Mouse (Mus musculus): ENCODE measurements at regions not wholly inside any gene's neighbourhood (a gene's known extent, or its start where the extent isn't known, plus 50 kb on each side); places are given as distances from the start of the nearest gene placed in this dataset.
"Not testable (repeated sequence)": the region's sequence is repeated elsewhere in the genome, so short reads cannot be mapped to it uniquely, and the experiment has no call there.

DNA sequence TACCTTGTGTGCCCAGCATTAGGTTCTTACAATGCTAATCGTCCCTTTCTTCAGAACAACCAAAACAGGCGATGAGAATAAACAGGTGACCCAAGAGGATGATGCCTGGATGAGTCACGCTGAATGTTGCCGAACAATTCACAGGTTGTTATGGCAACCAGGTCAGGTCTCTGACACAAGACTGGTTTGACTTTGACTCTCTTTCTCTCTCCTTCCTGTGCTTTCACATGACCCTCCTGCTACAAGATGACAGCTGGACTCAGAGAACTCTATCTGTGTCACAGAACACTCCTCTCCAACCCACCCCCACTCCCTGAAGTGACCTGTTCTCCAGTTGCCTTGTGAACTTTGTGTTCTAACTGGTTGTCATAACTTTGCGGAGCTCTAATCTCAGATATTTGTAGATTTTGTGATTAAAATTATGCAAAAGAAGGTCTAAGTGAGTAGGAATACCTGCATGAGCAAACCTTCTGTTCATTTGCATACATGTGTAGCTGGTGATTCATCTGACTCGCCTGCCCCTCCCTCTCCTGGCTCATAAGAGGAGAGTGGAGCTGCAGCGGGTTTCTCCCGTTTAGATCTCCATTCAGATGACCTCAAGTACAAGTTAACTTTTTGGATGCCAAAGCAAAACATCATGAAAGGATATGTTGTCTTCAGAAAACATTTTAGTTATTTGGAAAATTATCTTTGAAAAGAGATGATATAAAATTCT, 126.2 kb upstream of the Nrip1 start:
- H3K4me3 ChIP-seq (replicated peaks), result no peak overlapping the region
- no peaks in the 10 kb centered on the region for H3K36me3 ChIP-seq
- no peak for ATAC-seq (ENCODE audit: low FRiP score)
- no peak overlapping the region for H3K9ac ChIP-seq (replicated peaks)
- no peak overlapping the region for H3K4me2 ChIP-seq
- no peak overlapping the region for H3K27ac ChIP-seq (replicated peaks)
- no peaks in the 10 kb centered on the region for H3K27me3 ChIP-seq (replicated peaks)
- H3K4me1 ChIP-seq, result no peaks in the 10 kb centered on the region
- no peaks in the 10 kb centered on the region for H3K9me3 ChIP-seq (replicated peaks)
- 84% methylated on average over 8 of the region's 8 CpGs for WGBS

DNA sequence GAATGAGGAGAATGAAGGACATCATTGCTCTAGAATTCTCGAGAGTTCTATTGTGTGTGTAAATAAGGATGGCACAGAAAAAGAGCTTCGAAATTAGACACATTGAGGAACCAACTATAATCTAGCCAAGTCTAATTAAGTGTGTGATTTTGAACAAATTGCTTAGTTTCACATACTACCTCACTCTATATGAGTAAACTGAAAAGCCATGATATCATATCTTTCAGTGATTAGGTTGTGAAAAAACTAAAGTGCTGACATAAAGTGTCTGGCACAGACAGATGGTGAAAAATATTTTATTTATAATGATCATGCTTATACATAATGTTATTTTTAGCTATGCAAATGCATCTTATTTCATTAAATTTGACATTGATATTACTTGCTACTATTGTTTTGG, 124.6 kb upstream of the Nrip1 start:
- ATAC-seq (ENCODE audit: low FRiP score), result no peak
- Histone ChIP-seq H3K27ac (replicated peaks) (no peak overlapping the region), H3K4me1 (no peaks in the 10 kb centered on the region), H3K9ac (replicated peaks) (no peak overlapping the region), H3K27me3 (replicated peaks) (no peaks in the 10 kb centered on the region), H3K4me3 (replicated peaks) (no peak overlapping the region), H3K4me2 (no peak overlapping the region), H3K36me3 (no peaks in the 10 kb centered on the region), H3K9me3 (replicated peaks) (no peaks in the 10 kb centered on the region)
- WGBS, result 70% methylated on average over 2 of the region's 2 CpGs

DNA sequence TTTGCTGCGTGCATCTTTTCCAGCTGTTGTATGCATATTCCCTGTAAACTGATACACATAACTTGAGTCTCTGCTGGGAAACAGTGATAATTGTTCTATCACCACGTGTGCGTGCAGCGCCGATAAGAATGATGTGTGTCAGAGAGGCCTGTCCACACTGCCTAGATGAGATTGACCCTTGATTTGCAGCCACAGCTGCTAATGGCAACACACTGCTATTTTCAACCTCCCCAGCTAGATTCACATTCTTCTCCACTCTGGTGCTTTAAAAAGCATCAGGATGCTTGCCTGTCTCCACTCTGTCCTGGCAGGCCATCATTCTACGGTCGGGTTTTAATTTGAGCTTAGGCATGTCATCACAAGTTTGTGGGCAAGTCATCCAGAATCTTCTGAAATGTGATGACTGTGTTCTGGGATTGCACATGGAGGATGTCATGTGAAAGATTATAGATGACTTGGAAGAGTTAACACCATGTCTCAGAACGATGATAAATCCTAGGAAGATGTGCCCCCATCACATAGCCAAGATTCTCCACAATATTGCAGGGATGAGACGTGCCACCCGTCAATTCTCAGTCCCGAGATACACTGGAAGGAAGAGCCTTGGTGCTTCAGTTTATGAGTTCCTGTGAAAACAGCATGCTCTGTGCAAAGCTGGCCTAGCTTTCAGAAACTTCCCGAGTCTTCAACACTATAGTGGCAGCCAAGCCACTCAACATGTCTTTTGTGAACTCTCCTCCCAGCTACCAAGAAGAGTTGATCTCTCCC, 123.6 kb upstream of the Nrip1 start:
- no peak overlapping the region for H3K4me2 ChIP-seq

DNA sequence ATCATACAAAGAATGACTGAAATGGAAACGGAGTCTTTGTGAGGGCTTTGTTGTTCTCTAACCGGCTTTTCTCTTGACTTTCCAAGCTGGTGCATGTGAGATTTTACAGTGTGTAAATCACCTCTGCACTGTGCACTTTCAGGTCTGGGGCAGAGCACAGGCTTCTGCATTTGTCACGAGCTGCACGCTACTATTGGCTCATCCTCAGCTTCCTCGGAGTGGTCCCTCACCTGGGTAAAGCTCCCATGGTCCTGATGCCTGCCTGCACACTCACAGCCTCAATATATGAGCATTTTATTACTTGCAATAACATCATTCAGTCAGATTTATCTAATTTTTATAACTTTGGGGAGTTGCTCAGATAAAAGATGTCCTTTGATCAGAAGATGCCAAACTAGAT, 109.8 kb upstream of the Nrip1 start:
- no peak overlapping the region for H3K4me3 ChIP-seq (replicated peaks)
- ATAC-seq (ENCODE audit: low FRiP score), result no peak
- H3K4me2 ChIP-seq, result no peak overlapping the region
- 52% methylated on average over 5 of the region's 5 CpGs for WGBS
- H3K9me3 ChIP-seq (replicated peaks), result no peaks in the 10 kb centered on the region
- no peak overlapping the region for H3K9ac ChIP-seq (replicated peaks)
- no peaks in the 10 kb centered on the region for H3K27me3 ChIP-seq (replicated peaks)
- no peaks in the 10 kb centered on the region for H3K36me3 ChIP-seq
- no peak overlapping the region for H3K27ac ChIP-seq (replicated peaks)
- no peaks in the 10 kb centered on the region for H3K4me1 ChIP-seq

More for the DNA sequence above, 123.6 kb upstream of the Nrip1 start:
- Histone ChIP-seq H3K4me1 (no peaks in the 10 kb centered on the region), H3K27ac (replicated peaks) (no peak overlapping the region), H3K4me3 (replicated peaks) (no peak overlapping the region), H3K36me3 (no peaks in the 10 kb centered on the region), H3K9me3 (replicated peaks) (no peaks in the 10 kb centered on the region), H3K27me3 (replicated peaks) (no peaks in the 10 kb centered on the region), H3K9ac (replicated peaks) (no peak overlapping the region)
- WGBS, result 90% methylated on average over 12 of the region's 12 CpGs
- ATAC-seq (ENCODE audit: low FRiP score), result no peak

DNA sequence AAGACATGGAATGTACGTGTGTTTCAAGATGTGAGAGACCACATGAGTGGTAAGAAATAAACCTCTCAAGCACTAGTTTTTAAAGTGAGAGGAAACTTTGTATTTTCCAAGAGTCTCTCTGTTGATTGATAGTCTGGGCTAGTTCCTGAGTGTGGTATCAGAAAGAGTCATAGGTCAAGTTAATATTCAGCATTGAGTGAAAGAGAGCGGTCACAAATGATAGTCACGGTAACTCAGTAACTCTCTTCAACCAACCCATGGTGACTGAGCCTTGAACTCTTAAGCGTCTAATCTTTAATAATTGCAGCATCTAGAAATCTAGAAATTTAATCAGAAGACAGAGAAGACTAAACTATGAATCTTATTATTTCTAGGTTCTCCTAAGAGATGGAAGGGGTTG, 108.3 kb upstream of the Nrip1 start:
- ATAC-seq (ENCODE audit: low FRiP score), result no peak
- Histone ChIP-seq H3K4me2 (no peak overlapping the region), H3K36me3 (no peaks in the 10 kb centered on the region), H3K4me1 (no peaks in the 10 kb centered on the region), H3K27ac (replicated peaks) (no peak overlapping the region), H3K9ac (replicated peaks) (no peak overlapping the region), H3K4me3 (replicated peaks) (no peak overlapping the region), H3K9me3 (replicated peaks) (no peaks in the 10 kb centered on the region), H3K27me3 (replicated peaks) (no peaks in the 10 kb centered on the region)
- 96% methylated on average over 4 of the region's 4 CpGs for WGBS

DNA sequence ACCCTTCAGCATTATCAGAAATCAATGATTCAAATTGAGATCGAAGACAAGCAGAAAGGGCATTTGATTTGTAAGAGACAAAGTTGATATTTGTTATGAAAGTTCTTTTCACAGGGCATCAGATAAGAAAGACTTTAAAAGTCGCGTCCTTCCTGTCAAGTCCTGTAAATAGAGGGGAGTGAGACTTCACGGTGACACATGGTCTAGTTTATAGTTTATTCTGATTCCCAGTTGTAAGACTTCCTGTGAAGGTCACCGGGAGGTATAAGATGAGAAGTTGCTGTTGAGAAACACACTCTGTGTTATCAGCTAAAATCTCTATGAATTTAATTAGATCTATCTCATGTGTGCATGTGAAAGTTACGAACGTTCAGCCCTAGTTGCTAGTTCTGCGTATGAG, 103.8 kb upstream of the Nrip1 start:
- H3K4me3 ChIP-seq (replicated peaks), result no peak overlapping the region
- no peaks in the 10 kb centered on the region for H3K36me3 ChIP-seq
- no peaks in the 10 kb centered on the region for H3K27me3 ChIP-seq (replicated peaks)
- no peak overlapping the region for H3K27ac ChIP-seq (replicated peaks)
- H3K9me3 ChIP-seq (replicated peaks), result no peaks in the 10 kb centered on the region
- 88% methylated on average over 8 of the region's 8 CpGs for WGBS
- H3K4me2 ChIP-seq, result no peak overlapping the region
- H3K9ac ChIP-seq (replicated peaks), result no peak overlapping the region
- no peaks in the 10 kb centered on the region for H3K4me1 ChIP-seq
- ATAC-seq (ENCODE audit: low FRiP score), result no peak

DNA sequence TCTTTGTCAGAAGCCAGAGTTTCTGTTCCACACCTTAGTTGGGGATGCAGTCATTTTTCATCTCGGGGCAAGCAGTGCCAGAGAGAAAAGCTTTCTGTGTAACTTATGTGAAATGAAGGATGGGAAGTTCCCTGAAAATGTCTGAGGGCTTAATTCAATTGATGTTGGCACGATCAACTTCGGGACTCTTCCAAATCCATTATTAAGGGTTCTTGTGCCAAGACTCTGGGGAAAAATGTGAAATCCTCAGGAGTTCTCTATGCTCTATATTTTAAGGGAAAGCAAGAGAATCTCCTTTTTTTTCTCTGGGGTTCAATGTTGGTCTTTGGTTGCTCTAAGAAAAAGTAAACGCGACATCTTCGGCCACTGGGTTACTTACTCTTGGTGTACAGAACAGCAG, 100.9 kb upstream of the Nrip1 start:
- Histone ChIP-seq H3K4me3 (replicated peaks) (no peak overlapping the region), H3K4me1 (no peaks in the 10 kb centered on the region), H3K9ac (replicated peaks) (no peak overlapping the region), H3K27ac (replicated peaks) (no peak overlapping the region), H3K36me3 (no peaks in the 10 kb centered on the region), H3K4me2 (no peak overlapping the region), H3K27me3 (replicated peaks) (no peaks in the 10 kb centered on the region), H3K9me3 (replicated peaks) (no peaks in the 10 kb centered on the region)
- ATAC-seq (ENCODE audit: low FRiP score), result no peak
- 95% methylated on average over 6 of the region's 6 CpGs for WGBS

DNA sequence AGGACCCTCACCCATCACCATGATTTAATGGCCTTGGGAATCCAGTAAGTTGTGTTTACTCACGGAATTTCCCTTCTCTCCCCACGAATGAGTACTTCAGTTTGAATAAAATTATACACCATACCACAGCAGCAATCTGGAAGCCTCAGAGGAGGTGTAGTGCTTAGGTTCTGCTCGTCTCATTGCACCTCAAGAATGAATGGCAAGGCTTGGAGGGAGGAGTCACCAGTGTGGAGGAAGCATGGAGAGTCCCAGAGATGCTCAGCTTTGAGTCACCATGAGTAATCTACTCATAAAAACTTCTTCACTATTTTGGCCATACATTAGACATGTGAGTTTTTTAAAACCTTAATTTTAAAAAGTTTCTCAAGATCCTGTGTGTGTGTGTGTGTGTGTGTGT, 98.8 kb upstream of the Nrip1 start:
- H3K27me3 ChIP-seq (replicated peaks), result no peaks in the 10 kb centered on the region
- no peak overlapping the region for H3K27ac ChIP-seq (replicated peaks)
- H3K4me2 ChIP-seq, result no peak overlapping the region
- H3K4me3 ChIP-seq (replicated peaks), result no peak overlapping the region
- no peaks in the 10 kb centered on the region for H3K9me3 ChIP-seq (replicated peaks)
- no peaks in the 10 kb centered on the region for H3K4me1 ChIP-seq
- no peak for ATAC-seq (ENCODE audit: low FRiP score)
- WGBS, result 81% methylated on average over 3 of the region's 3 CpGs
- no peak overlapping the region for H3K9ac ChIP-seq (replicated peaks)
- H3K36me3 ChIP-seq, result no peaks in the 10 kb centered on the region

DNA sequence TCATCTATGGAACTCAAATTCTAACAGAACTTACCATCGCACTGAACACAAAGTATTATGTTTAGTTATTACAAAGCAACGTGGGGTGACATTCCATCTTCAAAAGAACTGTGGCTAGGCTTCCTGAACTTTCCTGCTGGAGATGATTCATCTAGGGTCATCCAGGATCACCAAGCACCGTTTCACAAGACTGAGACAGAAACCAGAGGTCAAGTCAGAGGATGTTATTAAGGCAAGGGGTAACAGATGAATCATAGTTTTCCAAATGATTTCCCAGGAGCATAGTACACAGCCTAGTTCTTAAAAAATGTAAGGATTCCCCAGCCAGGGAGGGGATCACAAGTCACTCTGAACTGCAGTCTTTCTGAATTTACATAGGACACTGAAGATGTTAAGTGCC, 97.5 kb upstream of the Nrip1 start:
- ATAC-seq (ENCODE audit: low FRiP score), result no peak
- H3K4me3 ChIP-seq (replicated peaks), result no peak overlapping the region
- no peak overlapping the region for H3K9ac ChIP-seq (replicated peaks)
- no peak overlapping the region for H3K4me2 ChIP-seq
- no peaks in the 10 kb centered on the region for H3K4me1 ChIP-seq
- no peaks in the 10 kb centered on the region for H3K36me3 ChIP-seq
- H3K9me3 ChIP-seq (replicated peaks), result no peaks in the 10 kb centered on the region
- 76% methylated on average over 3 of the region's 3 CpGs for WGBS
- no peak overlapping the region for H3K27ac ChIP-seq (replicated peaks)
- no peaks in the 10 kb centered on the region for H3K27me3 ChIP-seq (replicated peaks)

DNA sequence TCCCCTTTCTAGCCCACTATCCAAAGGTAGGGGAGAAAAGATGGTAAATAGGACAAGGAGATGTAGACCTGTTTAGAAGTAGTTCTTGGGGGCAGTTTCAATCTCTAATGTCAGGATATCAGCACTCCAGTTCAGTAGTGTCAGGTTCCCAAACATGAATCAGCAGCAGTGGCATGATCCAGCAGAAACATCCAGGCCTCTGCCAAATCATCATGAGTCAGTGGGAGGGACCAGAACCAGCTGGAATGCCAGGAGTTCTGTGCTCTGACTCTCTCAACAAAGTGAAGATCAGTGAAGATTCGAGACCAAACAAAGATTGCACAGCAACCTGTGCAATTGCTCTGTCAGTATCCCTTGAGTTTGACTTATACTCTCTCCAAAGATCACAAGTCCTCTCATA, 85.9 kb upstream of the Nrip1 start:
- Histone ChIP-seq H3K4me3 (replicated peaks) (no peak overlapping the region), H3K4me2 (no peak overlapping the region), H3K36me3 (no peaks in the 10 kb centered on the region)

DNA sequence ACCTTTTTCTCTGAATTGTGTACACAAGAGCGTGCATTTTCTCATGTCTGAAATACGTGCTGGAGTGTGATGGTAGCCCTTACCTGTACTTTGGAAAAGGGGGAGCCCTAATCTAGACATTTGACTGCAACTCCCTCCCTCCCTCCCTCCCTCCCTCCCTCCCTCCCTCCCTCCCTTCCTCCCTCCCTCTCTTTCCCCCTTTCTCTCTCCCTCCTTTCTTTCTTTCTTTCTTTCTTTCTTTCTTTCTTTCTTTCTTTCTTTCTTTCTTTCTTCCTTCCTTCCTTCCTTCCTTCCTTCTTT, 82.6 kb upstream of the Nrip1 start:
- not testable (repeated sequence) for H3K4me3 ChIP-seq (replicated peaks); H3K27ac ChIP-seq (replicated peaks); H3K36me3 ChIP-seq; H3K4me1 ChIP-seq; H3K27me3 ChIP-seq (replicated peaks); H3K9ac ChIP-seq (replicated peaks); H3K9me3 ChIP-seq (replicated peaks); ATAC-seq (ENCODE audit: low FRiP score); H3K4me2 ChIP-seq
- WGBS, result 87% methylated on average over 2 of the region's 2 CpGs

More for the DNA sequence above, 85.9 kb upstream of the Nrip1 start:
- no peak overlapping the region for H3K9ac ChIP-seq (replicated peaks)
- H3K9me3 ChIP-seq (replicated peaks), result no peaks in the 10 kb centered on the region
- H3K27ac ChIP-seq (replicated peaks), result no peak overlapping the region
- ATAC-seq (ENCODE audit: low FRiP score), result no peak
- H3K4me1 ChIP-seq, result no peaks in the 10 kb centered on the region
- WGBS, result 93% methylated on average over 1 of the region's 1 CpGs
- H3K27me3 ChIP-seq (replicated peaks), result no peaks in the 10 kb centered on the region

DNA sequence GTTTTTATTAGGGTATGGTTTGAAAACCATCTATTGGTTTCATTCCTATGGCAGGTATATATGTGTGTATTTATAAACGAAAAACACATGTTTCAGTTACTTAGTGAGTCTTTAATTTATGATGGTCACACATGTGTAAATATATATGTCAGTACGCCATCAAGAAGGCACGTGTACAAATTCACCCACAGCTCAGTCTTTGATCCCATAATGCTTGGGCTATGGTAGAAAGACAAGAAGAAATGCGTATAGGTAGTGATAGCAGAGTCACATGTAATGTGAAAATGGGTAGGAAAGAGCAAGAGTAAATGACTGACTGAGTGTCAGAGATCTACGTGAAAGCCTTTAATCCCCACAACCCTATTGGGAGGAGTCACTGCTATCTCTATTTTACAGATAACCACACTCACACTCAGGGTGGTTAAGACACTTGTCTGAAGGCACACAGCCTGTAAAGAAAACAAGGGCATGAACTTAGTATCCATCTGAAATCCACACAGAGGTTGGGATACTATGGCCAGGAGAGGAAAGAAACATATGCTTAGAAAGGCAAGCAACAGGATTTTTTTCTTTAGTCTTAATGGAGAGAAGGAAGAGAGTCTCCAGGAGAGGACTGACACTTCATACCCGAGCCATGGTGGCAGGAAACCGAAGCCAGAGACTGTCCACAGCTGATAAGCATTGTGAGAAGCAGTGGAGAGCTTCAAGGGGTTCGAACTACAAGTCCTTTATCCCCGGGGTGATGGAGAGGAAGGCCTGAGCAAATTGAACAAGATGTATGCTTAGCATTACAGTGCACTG, 82.1 kb upstream of the Nrip1 start:
- no peak for ATAC-seq (ENCODE audit: low FRiP score)
- no peak overlapping the region for H3K4me2 ChIP-seq
- H3K4me1 ChIP-seq, result peaks cover 5% of the 10 kb centered on the region
- no peak overlapping the region for H3K27ac ChIP-seq (replicated peaks)
- no peaks in the 10 kb centered on the region for H3K9me3 ChIP-seq (replicated peaks)
- 81% methylated on average over 9 of the region's 9 CpGs for WGBS
- H3K36me3 ChIP-seq, result no peaks in the 10 kb centered on the region
- H3K9ac ChIP-seq (replicated peaks), result no peak overlapping the region
- no peaks in the 10 kb centered on the region for H3K27me3 ChIP-seq (replicated peaks)
- H3K4me3 ChIP-seq (replicated peaks), result no peak overlapping the region

All from neural tube, embryonic 15.5 days (tissue).